Mouse (Mus musculus) cerebellum, adult 9-11 months (tissue): ENCODE data around the gene Hcfc1r1.

ENCODE experiments used
- DNase-seq: peaks from one replicate; pipeline ENCODE4 v3.0.0; 2022

Gene Hcfc1r1

DNA sequence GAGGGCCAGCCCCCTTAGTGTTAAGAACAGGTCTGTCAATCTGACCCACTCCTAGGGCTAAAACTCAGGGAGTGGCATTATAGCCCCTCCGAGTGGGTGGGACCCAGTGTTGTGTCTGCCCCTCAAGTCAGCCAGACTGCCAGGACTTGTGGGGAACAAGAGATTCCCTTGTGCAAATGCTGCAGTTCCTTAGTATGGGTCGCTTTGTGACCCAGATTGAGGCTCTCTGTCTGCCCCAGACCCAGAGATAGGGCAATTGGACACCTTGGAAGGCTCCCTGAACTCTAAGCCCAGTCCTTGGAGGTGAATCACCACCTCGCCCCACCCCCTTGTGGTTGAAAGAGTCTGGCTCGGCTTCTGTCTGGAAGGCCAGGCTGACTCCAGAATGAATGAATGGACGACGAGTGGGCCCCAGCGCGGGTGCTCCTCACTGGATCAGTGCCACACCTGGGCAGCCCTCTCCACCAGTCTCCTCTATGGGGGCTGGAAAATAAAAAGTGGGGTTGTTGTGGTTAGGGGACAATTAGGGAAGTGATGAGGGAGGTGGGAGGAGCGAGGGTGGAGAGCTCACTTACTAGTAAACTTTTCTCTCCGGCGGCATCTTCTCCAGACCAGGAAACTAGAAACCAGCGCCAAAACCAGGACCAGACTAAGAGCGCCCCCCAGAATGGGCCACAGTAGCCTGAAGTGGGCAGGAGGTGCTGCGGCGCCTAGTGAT is 2.3 kb downstream of the Hcfc1r1 start:
- peak; percentile 81 for DNase-seq

DNA sequence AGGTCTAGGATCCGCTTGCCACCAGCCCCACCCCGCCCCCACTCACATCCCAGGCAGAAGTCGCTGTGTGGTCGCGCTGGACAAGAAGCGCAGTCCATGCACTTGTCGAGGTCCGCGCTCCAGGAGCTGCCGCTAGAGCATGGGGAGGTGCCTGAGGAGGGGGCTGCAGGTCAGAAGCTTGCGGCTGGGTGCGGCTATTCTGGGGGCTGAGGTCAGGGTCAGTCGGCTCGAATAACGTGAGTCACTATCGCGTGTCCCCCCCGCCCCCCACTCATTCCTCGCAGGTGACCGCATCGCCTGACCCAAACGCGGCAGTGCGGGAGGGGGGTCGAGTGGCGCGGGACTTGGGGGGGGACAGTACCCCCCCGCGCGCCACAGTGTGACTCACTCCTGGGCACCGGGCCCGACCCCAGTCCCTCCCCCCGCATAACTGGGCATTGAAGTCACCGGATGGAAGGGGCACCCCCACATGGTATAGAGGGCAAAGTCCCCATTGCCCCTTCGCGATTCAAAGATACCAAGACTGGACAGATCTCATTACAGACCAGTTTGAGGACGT is 3.2 kb downstream of the Hcfc1r1 start:
- peak; percentile 78 for DNase-seq

DNA sequence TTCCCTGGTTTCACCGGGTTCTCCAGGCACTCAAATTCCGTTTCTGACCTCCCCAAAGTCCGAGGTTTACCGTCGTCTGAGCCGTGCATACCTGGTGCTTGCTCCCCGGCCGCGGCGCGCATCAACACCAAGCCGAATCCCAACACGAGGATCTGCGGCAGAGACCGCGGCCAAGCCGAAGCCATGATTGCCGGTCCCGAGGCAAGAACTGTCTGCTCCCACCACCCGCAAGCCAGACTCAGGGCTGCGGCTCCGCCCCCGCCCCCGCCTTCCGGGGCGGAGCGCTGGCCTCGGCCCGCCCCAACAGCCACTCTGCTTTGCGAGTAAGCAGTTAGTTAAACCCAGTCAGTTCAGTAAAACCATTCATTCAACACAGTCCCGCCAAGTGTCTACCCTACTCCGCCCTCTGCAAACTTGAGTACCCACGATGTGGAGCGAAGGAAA is 3.9 kb downstream of the Hcfc1r1 start, which contains the start of gene Tnfrsf12a:
Gene Tnfrsf12a (minus strand): TSS at position 233 of the 444 bp plus-strand sequence.
- peak; percentile 89 for DNase-seq

DNA sequence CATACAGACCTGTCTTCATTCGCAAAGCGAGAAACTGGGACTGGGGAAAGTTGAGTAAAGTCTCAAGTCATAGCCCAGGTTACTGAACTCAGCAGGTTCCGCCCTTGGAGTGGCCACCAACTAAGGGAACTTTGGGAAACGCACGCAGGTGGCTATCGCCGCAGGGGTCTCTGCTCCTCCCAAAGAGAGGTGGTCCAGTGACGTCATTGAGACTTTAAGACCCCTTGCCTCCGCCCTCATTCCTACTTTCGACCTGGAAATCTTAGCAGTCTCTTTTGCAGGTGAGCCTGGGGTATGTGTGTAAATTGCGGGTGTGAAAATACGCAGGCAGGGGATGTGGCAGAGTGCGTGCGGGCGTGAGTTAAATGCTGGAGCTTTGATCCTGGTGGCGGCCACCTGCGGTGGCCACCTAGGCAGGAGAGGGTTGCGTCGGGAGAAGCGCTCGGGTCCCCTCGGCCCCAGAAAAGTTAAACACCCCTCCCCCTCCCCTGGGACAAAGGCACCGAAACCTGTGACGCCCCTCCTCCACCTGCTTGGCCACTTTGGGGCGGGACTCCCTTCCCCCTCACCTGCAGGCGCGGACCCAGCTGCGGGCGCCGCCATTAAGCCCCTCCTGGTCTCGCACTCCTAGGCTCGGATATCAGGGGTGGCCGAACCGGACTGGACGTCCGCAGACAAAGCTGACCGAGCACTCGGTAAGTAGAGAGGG is 5.9 kb downstream of the Hcfc1r1 start, which contains the start of gene Cldn6:
Gene Cldn6 (plus strand): TSS at position 123 of the 709 bp plus-strand sequence.
- peak; percentile 58 for DNase-seq

DNA sequence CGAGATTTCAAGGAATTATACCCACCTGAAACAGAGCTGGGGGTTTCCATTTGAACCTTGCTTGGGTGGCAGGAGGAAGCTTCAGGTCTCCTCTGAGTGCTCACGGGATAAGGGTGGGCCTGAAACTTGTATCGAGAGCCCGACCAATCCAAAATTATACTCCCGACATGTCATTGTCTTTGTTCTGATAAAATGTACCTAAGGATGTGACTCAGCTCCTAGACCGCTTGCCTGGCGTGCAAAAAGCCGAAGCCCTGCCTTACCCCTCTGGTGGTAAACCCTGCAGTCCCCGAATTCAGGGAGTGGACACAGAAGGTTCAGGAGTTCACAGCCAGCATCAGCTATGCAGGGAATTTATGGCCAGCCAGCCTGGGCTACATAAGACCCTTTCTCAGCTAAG is 6.9 kb downstream of the Hcfc1r1 start:
- DNase-seq: peak; percentile 23

DNA sequence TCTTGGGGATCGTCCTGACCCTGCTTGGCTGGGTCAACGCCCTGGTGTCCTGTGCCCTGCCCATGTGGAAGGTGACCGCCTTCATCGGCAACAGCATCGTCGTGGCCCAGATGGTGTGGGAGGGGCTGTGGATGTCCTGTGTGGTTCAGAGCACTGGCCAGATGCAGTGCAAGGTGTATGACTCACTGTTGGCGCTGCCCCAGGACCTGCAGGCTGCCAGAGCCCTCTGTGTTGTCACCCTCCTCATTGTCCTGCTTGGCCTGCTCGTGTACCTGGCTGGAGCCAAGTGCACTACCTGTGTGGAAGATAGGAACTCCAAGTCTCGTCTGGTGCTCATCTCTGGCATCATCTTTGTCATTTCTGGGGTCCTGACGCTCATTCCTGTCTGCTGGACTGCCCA is 7.7 kb downstream of the Hcfc1r1 start:
- peak; percentile 46 for DNase-seq

DNA sequence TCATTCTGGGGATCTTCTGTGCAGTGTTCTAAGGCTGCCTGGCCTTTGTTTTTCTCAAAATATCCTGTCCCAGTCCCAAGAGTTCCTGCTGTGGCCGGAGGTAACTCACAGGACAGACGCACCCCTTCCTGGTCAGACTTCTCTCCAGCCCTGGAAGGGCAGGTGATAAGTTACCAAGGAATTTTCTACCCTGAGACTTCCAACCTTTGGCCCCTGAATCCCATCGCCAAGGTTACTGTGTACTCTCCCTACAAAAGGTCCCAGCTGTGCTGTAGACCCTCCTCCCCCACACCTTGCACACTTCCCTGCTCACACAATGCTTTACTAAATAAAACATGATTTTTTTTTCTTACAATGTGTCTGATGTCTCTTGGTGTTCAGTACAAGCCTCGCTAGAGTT is 8.7 kb downstream of the Hcfc1r1 start:
- no peak for DNase-seq

DNA sequence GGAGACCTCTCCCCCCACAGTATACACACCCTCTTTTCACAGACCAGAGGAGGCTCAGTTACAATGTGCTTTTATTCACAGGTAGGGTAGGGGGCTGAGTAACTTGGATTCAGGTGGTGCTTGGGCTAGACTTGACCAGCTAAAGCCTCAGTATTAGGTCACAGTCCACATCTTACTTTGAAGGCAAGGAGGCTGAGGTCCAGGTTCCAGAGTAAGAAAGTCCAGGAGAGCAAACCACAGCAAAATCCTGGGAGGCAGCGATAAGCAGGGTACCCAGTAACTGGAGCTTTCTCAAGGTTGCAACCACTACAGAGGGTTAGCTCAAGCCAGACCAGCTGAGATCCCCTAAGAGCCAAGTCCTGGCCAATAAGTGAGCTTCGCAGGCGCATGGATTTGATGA is 9.1 kb downstream of the Hcfc1r1 start:
- DNase-seq: no peak

DNA sequence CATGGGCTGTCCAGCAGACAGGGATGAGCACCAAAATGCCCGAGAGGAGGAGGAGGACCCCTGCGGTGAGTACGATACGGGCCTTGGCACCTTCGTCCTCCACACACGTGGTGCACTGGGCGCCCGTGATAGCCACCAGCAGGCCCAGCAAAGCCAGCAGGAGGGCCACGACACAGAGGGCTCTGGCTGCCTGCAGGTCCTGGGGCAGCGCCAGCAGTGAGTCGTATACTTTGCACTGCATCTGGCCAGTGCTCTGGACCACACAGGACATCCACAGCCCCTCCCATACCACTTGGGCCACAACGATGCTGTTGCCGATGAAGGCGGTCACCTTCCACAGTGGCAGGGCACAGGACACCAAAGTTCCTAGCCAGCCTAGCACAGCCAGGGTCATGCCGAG is 9.8 kb downstream of the Hcfc1r1 start:
- DNase-seq: no peak

DNA sequence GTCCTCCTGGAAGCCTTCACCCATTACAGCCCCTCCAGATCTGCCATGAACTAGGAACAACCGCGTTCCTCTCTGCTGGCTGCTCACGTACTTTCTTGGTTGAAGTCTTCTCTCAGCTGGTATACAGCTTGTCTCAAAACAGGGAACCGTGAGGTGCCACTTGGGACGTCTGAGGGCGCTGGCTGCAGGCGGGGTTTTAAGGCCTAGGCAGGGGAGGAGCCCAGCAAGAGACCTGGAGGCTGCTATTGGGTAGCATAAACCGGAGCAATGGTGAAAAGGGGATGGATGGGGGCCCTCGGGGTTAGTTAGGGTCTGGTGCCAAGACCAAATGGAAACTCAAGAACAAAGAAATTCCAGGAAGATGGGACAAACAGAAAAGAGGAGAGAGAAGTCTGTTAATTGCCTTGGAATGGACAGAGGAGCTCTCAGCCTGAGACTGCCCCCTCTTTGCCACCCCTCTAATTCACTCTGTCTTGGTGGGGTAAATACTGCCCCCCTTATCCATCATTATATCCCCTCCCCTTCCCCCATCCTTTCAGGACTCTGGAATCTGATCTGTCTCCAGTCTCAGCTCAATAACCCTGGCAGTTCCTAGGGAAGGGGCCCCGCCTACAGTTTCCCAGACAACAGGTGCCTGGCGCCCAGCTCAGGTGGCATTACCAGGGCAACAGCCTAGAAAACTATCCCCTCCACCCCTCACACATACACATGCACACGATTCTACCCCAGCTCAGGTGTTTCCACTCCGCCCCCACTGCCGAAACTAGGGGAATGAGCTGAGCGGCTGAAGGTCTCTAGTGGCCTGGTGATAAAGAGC is 10.7 kb downstream of the Hcfc1r1 start, which contains the start of gene Cldn9:
Gene Cldn9 (minus strand): TSS at position 171 of the 817 bp plus-strand sequence.
- no peak for DNase-seq

DNA sequence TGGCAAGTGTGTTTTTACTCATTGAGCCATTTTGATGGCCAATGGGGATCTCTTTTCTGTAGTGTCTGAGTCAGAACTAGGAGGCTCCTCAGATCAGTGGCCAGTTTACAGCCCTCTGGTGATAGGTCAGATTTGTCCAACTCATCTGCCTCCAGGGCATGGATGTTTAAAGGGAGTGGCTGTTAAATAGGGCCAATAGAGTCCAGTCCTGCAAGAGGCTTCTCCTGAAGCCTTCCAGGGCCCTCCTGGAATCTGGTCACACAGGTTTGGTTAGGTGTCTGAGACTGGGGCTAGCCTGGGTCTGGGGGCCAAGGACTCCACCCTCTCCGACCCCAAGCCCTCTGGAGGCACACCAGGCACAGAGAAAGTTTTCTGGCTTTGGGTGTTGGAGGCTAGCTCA is 21.1 kb downstream of the Hcfc1r1 start:
- DNase-seq: no peak

DNA sequence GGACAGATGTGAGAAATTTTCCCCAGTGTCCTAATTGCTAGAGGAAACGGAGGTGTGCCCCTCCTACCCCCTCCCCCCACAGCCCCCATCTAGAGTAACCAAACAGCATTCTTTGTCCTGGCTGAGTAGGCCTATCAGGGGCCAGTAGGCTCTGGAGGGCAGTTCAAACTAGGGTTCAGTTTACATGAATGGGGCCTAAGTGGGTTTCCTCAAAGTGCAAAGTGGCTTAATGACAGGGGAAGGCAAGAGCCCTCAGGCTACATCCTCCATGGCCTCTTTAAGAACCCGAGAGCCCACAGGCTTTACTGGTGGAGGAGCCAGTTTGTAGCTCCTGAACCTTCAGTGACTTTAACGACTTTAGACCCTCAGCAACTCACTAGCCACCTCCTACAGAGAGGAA is 22.4 kb downstream of the Hcfc1r1 start:
- DNase-seq: no peak

DNA sequence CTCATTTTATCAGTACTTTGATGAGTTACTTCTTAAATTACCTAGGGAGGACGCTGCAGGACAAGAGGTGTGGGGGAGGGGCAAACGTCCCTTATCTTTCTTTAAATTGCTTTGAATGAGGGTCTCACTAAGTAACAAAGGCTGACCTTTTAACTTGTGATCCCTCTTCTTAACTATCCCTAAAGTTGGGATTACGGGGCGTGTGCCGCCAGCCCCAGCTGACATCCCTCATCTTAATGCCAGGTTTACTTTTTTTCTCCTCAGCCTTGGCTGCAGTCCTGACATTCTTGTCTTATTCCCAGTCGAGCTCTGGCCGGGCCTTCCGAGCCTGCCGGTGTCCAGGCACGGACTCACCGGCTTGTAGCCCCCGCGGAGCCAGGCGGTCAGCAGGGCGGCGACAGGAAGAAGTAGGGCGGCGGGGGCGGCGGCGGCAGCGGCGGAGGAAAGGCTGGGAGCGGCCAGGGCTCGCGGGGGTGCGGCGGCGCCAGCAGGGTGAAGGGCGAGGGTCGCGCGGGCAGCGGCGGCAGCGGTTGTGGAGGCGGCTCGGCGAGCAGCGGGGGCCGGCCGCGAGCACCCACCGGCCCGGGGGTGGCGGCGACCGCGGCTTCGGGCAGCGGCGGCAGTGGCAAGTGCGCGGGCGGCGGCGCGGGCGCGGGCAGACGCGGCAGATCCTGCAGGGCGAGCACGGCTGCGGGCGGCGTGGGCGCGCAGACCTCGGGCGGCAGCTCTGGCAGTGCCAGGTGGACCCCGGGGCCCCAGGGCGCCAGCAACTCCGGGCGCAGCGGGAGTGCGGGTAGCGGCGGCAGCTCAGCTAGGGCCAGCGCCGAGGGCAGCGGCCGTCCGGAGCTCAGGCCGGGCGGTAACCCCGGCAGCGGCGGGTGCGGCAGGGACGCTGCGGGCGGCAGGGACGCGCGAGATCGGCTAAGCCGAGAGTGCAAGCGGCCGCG is 26.0 kb downstream of the Hcfc1r1 start:
- DNase-seq: peak; percentile 71

DNA sequence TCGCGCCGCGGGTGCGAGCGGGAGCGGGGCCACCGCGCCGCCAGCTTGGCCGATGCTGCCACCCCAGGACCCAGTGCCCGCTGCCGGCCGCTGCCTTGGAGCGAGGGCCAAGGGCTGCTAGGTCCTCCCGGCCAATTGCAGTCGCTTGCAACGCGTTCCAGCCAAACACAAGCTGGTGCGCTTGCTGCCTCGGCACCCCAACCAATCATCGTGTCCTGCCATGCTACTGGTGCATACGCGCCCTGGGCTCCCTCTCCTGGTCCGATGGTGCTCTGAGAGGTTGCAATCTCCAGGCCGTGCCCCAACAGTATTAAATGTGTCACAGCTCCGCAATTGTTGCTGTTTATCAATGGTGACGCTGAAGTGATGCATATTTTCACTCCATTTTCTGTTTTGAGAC is 26.7 kb downstream of the Hcfc1r1 start:
- DNase-seq: peak; percentile 97

DNA sequence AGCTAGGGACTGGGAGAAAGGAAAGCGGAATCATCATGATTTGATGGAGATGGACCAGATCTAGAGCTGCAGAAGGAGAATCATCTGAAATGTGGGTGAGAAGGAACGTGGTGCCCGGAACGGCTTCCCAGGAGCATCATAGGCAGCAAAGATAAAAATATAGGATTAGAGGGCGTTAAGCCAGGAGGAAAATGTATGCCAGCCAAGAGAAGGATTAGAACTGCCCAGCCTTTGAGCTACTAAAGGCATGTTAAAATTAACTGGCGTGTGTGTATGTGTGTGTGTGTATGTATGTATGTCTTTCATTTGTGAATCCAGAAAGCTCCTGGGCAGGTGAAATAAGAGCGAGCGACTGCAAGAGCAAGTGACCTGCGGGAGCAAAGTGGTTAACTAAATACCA is 29.9 kb downstream of the Hcfc1r1 start:
- no peak for DNase-seq

DNA sequence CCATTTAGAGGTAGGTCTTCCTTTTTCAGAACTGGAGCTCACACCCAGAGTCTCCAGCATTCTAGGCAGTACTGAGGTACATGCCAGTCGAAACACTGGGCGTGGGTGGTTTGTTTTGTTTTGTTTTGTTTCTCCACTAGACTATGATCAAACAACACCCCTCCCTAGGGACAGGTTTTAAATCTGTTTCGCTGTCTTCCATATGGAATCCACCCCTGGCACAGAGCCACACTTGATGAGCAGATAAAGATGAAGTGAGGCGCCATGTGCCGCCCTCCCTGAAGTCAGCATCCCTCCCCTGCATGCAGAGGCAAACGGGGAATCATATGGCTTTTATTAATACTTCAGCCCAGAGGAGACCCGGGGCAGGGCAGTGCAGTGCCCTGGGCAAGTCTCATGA is 31.3 kb downstream of the Hcfc1r1 start:
- DNase-seq: no peak

DNA sequence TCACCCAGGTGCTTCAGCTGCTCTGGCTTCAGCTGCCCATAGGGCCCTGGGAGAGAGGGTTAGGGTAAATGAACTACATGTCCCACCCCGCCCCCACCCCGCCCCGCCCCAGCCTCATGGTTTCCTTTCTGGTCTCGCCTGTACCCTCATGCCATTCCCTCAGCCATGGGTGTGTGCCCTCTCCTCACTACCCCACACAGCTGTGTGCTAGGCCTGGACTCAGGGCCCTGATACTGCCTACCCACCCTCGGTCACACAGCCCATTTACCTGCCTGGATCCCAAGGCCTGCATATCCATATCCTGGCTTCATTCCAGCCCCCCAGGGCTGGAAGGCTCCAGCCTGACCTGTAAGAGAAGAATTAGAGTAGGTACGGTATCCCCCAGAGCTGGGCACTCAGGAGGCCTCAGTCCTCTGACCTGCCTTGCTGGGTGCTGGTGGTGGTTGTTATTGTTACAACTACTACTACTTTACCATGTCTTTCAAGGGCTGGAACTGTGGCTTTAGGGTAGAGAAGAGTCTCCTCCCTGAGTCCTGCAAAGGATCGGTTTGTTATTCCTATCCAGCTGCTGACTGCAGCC is 32.2 kb downstream of the Hcfc1r1 start:
- DNase-seq: no peak

DNA sequence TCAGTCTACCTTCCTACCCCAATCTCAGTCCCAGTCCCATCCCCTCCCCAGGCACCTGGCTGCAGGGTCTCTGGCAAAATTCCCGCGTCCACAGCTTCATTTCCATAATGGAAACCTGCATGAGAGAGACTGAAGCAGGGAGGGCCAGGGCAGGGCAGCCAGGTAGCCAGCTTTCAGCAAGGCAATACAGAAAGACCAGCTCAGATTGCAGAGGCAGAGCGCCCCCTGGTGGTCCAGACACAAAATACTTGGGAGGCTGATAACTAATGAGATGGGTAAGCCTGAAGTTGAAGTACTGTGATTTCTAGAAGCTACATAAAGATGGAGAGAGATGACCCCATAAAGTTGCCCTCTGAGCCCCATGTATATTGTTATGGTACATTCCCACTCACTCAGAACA is 32.8 kb downstream of the Hcfc1r1 start:
- DNase-seq: peak; percentile 79

DNA sequence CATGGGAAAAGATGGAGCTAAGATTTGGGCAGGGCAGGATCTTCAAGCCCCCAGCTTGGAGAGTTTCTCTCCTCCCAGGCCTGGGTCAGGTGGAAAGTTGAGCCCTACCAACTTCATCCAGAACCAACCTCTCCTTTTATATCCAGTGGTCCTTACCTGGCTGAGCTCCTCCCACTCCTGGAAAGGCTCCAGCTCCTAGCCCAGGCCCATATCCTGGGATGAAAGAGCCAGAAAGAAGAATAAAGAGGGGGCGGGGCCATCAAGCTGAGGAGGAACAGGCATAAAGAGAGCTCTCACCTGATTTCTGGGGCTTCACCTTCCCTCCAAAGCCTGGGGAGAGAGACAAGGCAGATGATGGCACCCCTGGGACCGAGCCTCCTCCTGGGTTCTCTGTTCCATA is 43.6 kb downstream of the Hcfc1r1 start:
- DNase-seq: no peak

DNA sequence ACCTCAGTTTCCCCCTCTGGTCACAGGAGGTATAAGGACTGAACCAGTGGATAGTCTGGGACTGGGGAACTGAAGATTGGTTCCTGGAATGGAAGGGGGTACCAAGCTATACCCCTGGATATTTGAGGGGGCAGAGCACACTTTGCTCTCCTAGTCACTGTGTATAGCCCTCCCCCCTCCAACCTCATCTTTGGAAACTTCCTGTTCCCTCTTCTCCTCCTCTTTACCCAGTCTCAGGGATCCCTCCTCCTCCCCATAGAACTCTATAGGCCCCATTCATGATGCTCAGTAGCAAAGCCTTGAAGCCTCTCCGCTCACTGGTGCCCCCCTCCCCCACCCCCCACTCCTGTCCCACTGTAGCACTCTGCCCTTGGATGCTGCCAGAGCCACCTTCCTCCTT is 46.1 kb downstream of the Hcfc1r1 start:
- no peak for DNase-seq

DNA sequence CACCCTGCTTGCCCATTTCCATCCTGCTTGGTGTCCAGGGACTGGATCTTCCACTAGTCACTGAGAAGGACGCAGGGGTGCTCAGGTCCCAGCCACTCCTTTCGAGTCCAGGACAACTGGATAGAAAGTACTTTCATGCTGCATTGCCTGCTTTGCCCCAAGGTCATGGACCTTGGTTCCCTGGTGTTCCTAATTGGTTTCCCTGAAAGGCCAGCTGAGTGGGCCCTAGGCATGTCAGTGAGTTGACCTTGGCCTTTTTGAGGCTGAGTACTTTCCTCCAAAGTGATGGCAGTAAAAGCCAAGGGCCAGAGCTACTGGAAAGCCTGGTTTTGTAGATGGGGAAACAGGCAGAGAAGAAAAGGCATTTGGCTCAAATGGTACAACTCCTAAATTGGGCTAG is 48.5 kb downstream of the Hcfc1r1 start:
- no peak for DNase-seq
